Mouse (Mus musculus) activated CD4-positive, CD25-positive, alpha-beta regulatory T cell, adult 4 months (primary cell): ENCODE data around the gene Yjefn3. TPM values are rescaled to one million over a fixed set of nuclear protein-coding genes. Genes with fewer than 3 reads are reported as not detected.
"Not testable (repeated sequence)": the region's sequence is repeated elsewhere in the genome, so short reads cannot be mapped to it uniquely, and the experiment has no call there.

Source experiments
- ATAC-seq: one replicate; pipeline ENCODE4 v1.8.0; 2017
- polyA plus RNA-seq, 2 experiments: library from polyadenylated mRNA; unstranded; fragments of 100-300 nt; shearing (Covaris generic); gene quantifications; one replicate each; pipeline ENCODE4 v1.2.1; 2017

Gene Yjefn3
- under 1 TPM in 1 of 2 experiments, not detected in 1; 0.82 TPM for polyA plus RNA-seq

DNA sequence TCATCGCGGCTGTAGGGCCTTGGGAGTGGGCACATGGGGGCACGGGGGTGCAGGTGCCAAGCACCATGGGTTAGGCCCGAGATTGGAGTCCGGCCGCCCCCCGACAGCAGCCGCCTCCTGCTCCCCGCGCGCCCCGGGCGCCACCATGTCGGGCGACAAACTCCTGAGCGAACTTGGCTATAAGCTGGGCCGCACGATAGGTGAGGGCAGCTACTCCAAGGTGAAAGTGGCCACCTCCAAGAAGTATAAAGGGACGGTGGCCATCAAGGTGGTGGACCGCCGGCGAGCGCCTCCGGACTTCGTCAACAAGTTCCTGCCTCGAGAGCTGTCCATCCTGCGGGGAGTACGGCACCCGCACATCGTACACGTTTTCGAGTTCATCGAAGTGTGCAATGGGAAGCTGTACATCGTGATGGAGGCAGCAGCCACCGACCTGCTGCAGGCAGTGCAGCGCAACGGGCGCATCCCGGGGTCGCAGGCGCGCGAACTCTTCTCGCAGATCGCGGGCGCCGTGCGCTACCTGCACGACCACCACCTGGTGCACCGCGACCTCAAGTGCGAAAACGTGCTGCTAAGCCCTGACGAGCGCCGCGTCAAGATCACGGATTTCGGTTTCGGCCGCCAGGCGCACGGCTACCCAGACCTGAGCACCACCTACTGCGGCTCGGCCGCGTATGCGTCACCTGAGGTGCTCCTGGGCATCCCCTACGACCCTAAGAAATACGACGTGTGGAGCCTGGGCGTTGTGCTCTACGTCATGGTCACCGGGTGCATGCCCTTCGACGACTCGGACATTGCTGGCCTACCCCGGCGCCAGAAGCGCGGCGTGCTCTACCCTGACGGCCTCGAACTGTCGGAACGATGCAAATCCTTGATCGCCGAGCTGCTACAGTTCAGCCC lies at the start of gene Yjefn3, which contains the start of the genes Tssk6 and Ndufa13:
Gene Yjefn3 (minus strand): TSS at position 550 of the 900 bp plus-strand sequence.
Gene Tssk6 (plus strand): TSS at position 22 of the 900 bp plus-strand sequence.
Gene Ndufa13 (minus strand): TSS at position 396 of the 900 bp plus-strand sequence.
- peak; percentile 45 for ATAC-seq

GRCm38 (mm10) chr8:69950300-69950699 lies 47.8 kb upstream of the Yjefn3 start:
- no peak for ATAC-seq

GRCm38 (mm10) chr8:69942495-69942894 lies 40.0 kb upstream of the Yjefn3 start:
- not testable (repeated sequence) for ATAC-seq

DNA sequence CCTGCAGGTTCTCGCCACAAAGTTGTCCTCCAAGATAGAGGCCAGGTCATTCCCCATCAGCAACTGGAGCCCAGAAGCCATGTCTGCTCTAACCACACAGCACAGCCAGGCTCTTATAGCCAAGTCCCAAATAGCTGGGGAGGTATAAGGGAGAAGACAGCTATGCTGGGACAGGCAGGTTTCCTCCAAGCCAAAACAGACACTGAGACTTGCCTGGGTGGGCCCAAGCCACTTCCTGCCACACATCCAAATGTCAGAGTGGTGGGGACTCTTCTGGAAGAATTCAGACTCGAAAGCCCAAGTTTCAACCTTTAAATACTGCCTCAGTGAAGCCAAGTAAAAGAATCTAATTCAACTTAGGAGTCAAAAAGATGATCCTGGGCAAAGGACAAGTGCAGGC lies 37.9 kb upstream of the Yjefn3 start:
- ATAC-seq = no peak

DNA sequence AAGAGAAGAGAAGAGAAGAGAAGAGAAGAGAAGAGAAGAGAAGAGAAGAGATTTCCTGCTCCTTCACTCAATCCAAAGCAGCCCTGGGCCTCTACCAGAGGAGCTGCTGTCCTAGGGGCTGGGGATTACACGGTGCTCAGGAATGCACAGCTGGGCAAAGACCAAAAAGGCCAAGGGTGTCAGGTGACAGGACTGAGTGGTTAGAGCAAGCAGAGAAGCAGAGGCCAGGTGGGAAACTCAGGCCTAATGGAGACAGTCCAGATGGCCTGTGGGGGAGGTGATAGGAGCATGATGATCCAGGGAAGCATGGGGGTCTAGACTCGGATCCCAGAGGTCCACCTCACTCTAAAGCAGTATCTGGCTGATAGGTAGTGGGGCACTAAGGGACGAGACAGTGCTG lies 37.1 kb upstream of the Yjefn3 start:
- ATAC-seq = no peak

GRCm38 (mm10) chr8:69938245-69938982 lies 35.9 kb upstream of the Yjefn3 start:
- ATAC-seq = peak; percentile 34

- ATAC-seq = peak; percentile 59
Observed at GRCm38 (mm10) chr8:69937466-69937865, 35.0 kb upstream of the Yjefn3 start.

- ATAC-seq = no peak
Observed at GRCm38 (mm10) chr8:69936050-69936794, 33.7 kb upstream of the Yjefn3 start.

DNA sequence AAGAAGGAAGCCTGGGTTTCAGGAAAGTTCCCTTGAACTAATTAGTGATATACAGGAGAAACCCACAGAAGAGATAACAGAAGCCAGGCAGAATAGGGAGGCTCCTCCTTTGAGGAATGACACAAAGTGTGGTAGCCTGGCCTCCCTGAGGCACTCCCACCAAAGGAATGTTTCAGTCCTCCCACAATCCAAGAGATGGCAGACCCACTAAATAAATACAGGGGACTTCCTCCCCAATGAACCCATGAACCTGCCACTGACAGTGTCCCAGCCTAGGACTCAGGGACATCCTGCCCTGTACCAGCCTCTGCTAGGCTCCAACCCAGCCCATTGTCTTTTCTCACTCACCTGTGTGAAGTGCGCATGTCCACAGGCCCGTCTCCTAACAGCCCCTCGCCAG lies 32.9 kb upstream of the Yjefn3 start:
- no peak for ATAC-seq

DNA sequence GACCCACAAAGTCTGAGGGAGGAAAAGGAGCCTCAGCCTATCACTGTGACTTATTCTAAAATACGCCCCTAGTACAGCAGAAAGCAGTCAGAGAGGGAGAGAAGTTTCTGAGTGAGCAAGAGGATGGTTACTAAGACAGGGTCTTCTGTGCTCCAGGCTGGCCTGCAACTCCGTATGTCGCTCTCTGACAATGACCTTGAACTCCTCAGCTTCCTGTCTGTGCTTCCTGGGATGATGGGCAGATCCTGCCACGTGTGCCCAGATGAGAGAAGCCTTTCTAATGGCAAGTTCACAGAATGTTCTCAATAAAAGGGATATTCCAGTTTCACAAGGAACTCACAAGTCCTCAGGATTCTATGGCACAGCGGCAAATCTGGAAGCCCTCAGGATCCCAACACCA lies 32.1 kb upstream of the Yjefn3 start:
- no peak for ATAC-seq

DNA sequence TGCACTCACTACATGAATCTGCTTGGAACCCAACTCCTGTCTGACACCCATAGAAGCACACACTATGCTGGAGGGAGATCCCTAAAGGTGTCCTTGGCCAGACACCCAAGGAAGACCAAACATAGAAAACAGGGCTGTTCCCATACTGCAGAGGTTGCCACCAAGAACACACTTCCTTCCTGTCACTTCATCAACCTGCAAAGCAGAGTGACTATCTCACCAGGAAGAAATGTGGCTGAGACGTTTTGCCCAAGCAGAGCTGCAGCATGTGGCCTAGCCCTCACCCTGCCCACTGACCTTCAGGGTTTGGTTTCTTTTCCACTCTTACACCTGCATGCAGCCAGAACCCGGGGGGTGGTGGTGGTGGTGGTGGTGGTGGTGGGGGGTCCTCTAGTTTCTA lies 31.3 kb upstream of the Yjefn3 start:
- ATAC-seq = peak; percentile 23

- no peak for ATAC-seq
Observed at GRCm38 (mm10) chr8:69926901-69927300, 24.4 kb upstream of the Yjefn3 start.

DNA sequence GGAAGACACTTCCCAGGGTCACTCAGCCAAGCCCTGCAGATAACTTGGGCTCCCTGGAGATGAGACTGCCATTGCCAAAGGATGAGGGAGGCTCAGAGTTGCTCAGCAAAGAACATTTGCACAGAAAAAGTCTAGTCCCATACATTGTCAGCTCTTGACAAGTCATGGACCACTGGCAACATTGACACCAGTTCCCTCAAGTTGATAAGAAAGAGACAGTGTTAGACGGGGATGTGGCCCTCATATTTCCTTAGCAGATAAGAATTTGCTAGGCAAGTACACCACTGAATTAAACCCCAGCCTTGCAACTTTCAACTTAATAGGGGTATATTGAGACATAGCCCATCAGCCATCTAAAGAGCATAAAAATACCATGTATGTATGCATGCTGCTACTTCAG lies 21.5 kb upstream of the Yjefn3 start:
- ATAC-seq = no peak

DNA sequence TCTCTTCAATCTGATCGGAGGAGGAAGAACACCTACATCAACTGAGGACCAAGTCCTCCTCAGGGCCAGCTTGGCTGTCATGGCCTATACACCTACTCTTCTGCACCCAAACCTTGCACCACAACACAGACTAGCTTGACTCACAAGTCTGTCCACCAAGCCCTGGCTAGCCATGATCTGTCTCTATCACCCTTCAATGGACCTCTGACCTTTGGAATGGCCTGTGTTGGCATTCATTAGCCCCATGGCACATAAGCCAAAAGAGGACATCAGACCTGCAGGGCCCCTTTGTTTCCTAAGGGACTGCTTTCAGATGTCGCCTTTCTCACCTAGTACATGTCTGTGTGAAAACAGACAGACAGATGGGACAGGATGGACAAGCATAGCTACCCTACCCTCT lies 18.6 kb upstream of the Yjefn3 start:
- ATAC-seq = no peak

GRCm38 (mm10) chr8:69919876-69920662 lies 17.6 kb upstream of the Yjefn3 start:
- ATAC-seq = peak; percentile 81

DNA sequence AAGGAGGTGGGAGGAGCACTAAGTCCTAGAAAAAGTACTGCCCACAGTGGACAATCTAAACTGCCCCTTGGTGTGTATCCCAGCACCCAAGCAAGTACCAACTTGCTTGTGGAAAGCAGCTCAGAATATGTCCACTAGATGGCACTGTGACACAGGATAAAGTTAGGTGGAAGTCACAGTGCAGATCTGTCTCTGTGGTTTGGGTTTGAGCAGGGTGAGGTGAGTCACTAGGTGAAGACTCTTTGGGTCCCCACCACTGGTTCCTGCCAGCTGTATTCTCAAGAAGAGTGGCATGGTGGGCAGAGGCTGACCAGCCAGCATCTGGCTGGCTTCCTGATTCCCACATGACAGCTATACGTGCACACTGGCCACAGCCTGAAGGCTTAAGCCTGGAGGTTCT lies 16.5 kb upstream of the Yjefn3 start:
- ATAC-seq = peak; percentile 75

DNA sequence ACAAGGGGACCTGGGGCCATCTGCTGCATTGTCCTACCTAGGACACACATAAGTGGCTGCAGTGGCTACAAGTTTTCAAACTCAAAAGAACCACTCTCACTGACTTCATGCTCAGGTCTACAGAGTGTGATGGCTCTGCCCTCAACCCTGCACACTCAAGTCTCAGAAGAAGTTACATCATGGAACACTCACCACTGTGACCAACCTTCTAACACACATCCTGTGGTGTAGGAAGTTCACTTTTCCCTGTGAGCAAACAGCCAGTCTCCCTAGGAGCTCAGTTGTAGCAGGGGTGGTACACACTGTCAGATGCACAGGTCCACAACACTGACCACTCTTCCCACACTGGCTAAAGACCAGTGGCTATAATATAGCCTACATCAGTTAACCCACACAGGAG lies 16.0 kb upstream of the Yjefn3 start:
- ATAC-seq = peak; percentile 21

GRCm38 (mm10) chr8:69915748-69916147 lies 13.2 kb upstream of the Yjefn3 start:
- ATAC-seq = no peak

- no peak for ATAC-seq
Observed at GRCm38 (mm10) chr8:69914526-69914925, 12.0 kb upstream of the Yjefn3 start.

GRCm38 (mm10) chr8:69912478-69913074 lies 10.1 kb upstream of the Yjefn3 start:
- no peak for ATAC-seq

GRCm38 (mm10) chr8:69911917-69912316 lies 9.4 kb upstream of the Yjefn3 start:
- ATAC-seq = no peak

DNA sequence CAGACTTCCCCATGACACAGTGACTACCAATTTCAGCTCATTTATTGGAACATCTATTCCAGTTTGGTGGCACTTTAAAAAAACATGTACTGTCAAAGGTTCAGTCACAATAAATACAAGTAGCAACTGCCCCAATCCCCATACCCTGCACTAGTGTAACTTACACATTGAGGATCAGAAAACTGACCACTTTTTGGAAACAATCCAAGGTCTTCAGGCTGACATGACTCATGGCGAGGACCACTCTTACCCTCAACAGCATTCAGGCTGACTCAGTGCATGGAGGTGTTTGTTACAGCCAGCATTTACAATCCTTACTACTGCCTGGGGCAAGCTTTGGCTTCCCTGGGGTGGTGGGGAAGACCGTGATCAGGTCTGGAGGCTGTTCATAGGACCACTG lies 4.6 kb upstream of the Yjefn3 start:
- no peak for ATAC-seq
